Mouse (Mus musculus): ENCODE data around the gene Shroom3. TPM values are rescaled to one million over a fixed set of nuclear protein-coding genes. Genes with fewer than 3 reads are reported as not detected.

Gene Shroom3
- polyA plus RNA-seq, 1 experiment from 2014 or later = 8.3 TPM

- no peak overlapping the region for H3K4me3 ChIP-seq (ENCODE audit: low read depth, low read length)
- no peak overlapping the region for H3K9ac ChIP-seq (replicated peaks; ENCODE audit: low read depth, low read length)
- no peak overlapping the region for H3K27ac ChIP-seq (ENCODE audit: low read length)
- WGBS = 61% methylated on average over 1 of the region's 1 CpGs
- no peak overlapping the region for H3K4me2 ChIP-seq (replicated peaks; ENCODE audit: low read depth, low read length)
- H3K27me3 ChIP-seq (ENCODE audit: control insufficient read depth, insufficient read depth, low read length) = no peaks in the 10 kb centered on the region
- no peaks in the 10 kb centered on the region for H3K4me1 ChIP-seq (ENCODE audit: control insufficient read depth, insufficient read depth, low read length)
- H3K36me3 ChIP-seq (ENCODE audit: control insufficient read depth, insufficient read depth, low read length) = no peaks in the 10 kb centered on the region
- ATAC-seq (ENCODE audit: insufficient number of reproducible peaks, insufficient read depth, low FRiP score, low read depth) = no peak
- H3K9me3 ChIP-seq (ENCODE audit: control insufficient read depth, low read depth, low read length) = no peaks in the 10 kb centered on the region
Observed at GRCm38 (mm10) chr5:92830391-92830790, 147.2 kb downstream of the Shroom3 start.

GRCm38 (mm10) chr5:92834513-92834912 lies 151.3 kb downstream of the Shroom3 start:
- Histone ChIP-seq H3K9me3 (ENCODE audit: control insufficient read depth, low read depth, low read length) (no peaks in the 10 kb centered on the region), H3K9ac (replicated peaks; ENCODE audit: low read depth, low read length) (no peak overlapping the region), H3K27ac (ENCODE audit: low read length) (peak overlapping the region; percentile 18; the same call in 1 of the 2 replicates), H3K36me3 (ENCODE audit: control insufficient read depth, insufficient read depth, low read length) (no peaks in the 10 kb centered on the region), H3K4me2 (replicated peaks; ENCODE audit: low read depth, low read length) (no peak overlapping the region), H3K4me1 (ENCODE audit: control insufficient read depth, insufficient read depth, low read length) (no peaks in the 10 kb centered on the region), H3K4me3 (ENCODE audit: low read depth, low read length) (no peak overlapping the region), H3K27me3 (ENCODE audit: control insufficient read depth, insufficient read depth, low read length) (no peaks in the 10 kb centered on the region)
- no peak for ATAC-seq (ENCODE audit: insufficient number of reproducible peaks, insufficient read depth, low FRiP score, low read depth)
- WGBS = 36% methylated on average over 7 of the region's 7 CpGs

- Histone ChIP-seq H3K4me3 (ENCODE audit: low read depth, low read length) (no peak overlapping the region), H3K36me3 (ENCODE audit: control insufficient read depth, insufficient read depth, low read length) (no peaks in the 10 kb centered on the region), H3K27me3 (ENCODE audit: control insufficient read depth, insufficient read depth, low read length) (no peaks in the 10 kb centered on the region), H3K9ac (replicated peaks; ENCODE audit: low read depth, low read length) (no peak overlapping the region), H3K4me1 (ENCODE audit: control insufficient read depth, insufficient read depth, low read length) (peaks cover 7% of the 10 kb centered on the region; the same call in 1 of the 2 replicates), H3K4me2 (replicated peaks; ENCODE audit: low read depth, low read length) (no peak overlapping the region), H3K9me3 (ENCODE audit: control insufficient read depth, low read depth, low read length) (no peaks in the 10 kb centered on the region), H3K27ac (ENCODE audit: low read length) (no peak overlapping the region)
- WGBS = 73% methylated on average over 4 of the region's 4 CpGs
- no peak for ATAC-seq (ENCODE audit: insufficient number of reproducible peaks, insufficient read depth, low FRiP score, low read depth)
Observed at GRCm38 (mm10) chr5:92837311-92837710, 154.1 kb downstream of the Shroom3 start.

- no peaks in the 10 kb centered on the region for H3K27me3 ChIP-seq (ENCODE audit: control insufficient read depth, insufficient read depth, low read length)
- no peak for ATAC-seq (ENCODE audit: insufficient number of reproducible peaks, insufficient read depth, low FRiP score, low read depth)
- H3K27ac ChIP-seq (ENCODE audit: low read length) = no peak overlapping the region
- H3K9ac ChIP-seq (replicated peaks; ENCODE audit: low read depth, low read length) = no peak overlapping the region
- WGBS = 79% methylated on average over 9 of the region's 9 CpGs
- peaks cover 10% of the 10 kb centered on the region; the same call in 1 of the 2 replicates for H3K4me1 ChIP-seq (ENCODE audit: control insufficient read depth, insufficient read depth, low read length)
- no peaks in the 10 kb centered on the region for H3K36me3 ChIP-seq (ENCODE audit: control insufficient read depth, insufficient read depth, low read length)
- no peak overlapping the region for H3K4me2 ChIP-seq (replicated peaks; ENCODE audit: low read depth, low read length)
- no peak overlapping the region for H3K4me3 ChIP-seq (ENCODE audit: low read depth, low read length)
- H3K9me3 ChIP-seq (ENCODE audit: control insufficient read depth, low read depth, low read length) = no peaks in the 10 kb centered on the region
Observed at GRCm38 (mm10) chr5:92838351-92838784, 155.1 kb downstream of the Shroom3 start.

GRCm38 (mm10) chr5:92839314-92839713 lies 156.1 kb downstream of the Shroom3 start:
- Histone ChIP-seq H3K27ac (ENCODE audit: low read length) (no peak overlapping the region), H3K4me2 (replicated peaks; ENCODE audit: low read depth, low read length) (no peak overlapping the region), H3K4me3 (ENCODE audit: low read depth, low read length) (no peak overlapping the region), H3K27me3 (ENCODE audit: control insufficient read depth, insufficient read depth, low read length) (no peaks in the 10 kb centered on the region), H3K36me3 (ENCODE audit: control insufficient read depth, insufficient read depth, low read length) (no peaks in the 10 kb centered on the region), H3K4me1 (ENCODE audit: control insufficient read depth, insufficient read depth, low read length) (peaks cover 10% of the 10 kb centered on the region; the same call in 1 of the 2 replicates), H3K9me3 (ENCODE audit: control insufficient read depth, low read depth, low read length) (no peaks in the 10 kb centered on the region), H3K9ac (replicated peaks; ENCODE audit: low read depth, low read length) (no peak overlapping the region)
- WGBS = 74% methylated on average over 4 of the region's 4 CpGs
- no peak for ATAC-seq (ENCODE audit: insufficient number of reproducible peaks, insufficient read depth, low FRiP score, low read depth)

GRCm38 (mm10) chr5:92841474-92841873 lies 158.2 kb downstream of the Shroom3 start:
- peak overlapping the region; percentile 62; the same call in 1 of the 2 replicates for H3K27ac ChIP-seq (ENCODE audit: low read length)
- peak; percentile 59; the same call in 1 of the 2 replicates for ATAC-seq (ENCODE audit: insufficient number of reproducible peaks, insufficient read depth, low FRiP score, low read depth)
- H3K27me3 ChIP-seq (ENCODE audit: control insufficient read depth, insufficient read depth, low read length) = no peaks in the 10 kb centered on the region

GRCm38 (mm10) chr5:92842417-92842816 lies 159.2 kb downstream of the Shroom3 start:
- Histone ChIP-seq H3K4me3 (ENCODE audit: low read depth, low read length) (no peak overlapping the region), H3K4me2 (replicated peaks; ENCODE audit: low read depth, low read length) (no peak overlapping the region), H3K9me3 (ENCODE audit: control insufficient read depth, low read depth, low read length) (no peaks in the 10 kb centered on the region), H3K4me1 (ENCODE audit: control insufficient read depth, insufficient read depth, low read length) (peaks cover 10% of the 10 kb centered on the region; the same call in 1 of the 2 replicates), H3K27ac (ENCODE audit: low read length) (no peak overlapping the region), H3K36me3 (ENCODE audit: control insufficient read depth, insufficient read depth, low read length) (no peaks in the 10 kb centered on the region), H3K9ac (replicated peaks; ENCODE audit: low read depth, low read length) (no peak overlapping the region), H3K27me3 (ENCODE audit: control insufficient read depth, insufficient read depth, low read length) (no peaks in the 10 kb centered on the region)
- ATAC-seq (ENCODE audit: insufficient number of reproducible peaks, insufficient read depth, low FRiP score, low read depth) = no peak
- WGBS = 21% methylated on average over 8 of the region's 8 CpGs

More at GRCm38 (mm10) chr5:92841474-92841873, 158.2 kb downstream of the Shroom3 start:
- Histone ChIP-seq H3K9ac (replicated peaks; ENCODE audit: low read depth, low read length) (no peak overlapping the region), H3K4me2 (replicated peaks; ENCODE audit: low read depth, low read length) (no peak overlapping the region), H3K4me1 (ENCODE audit: control insufficient read depth, insufficient read depth, low read length) (peaks cover 10% of the 10 kb centered on the region; the same call in 1 of the 2 replicates), H3K9me3 (ENCODE audit: control insufficient read depth, low read depth, low read length) (no peaks in the 10 kb centered on the region), H3K36me3 (ENCODE audit: control insufficient read depth, insufficient read depth, low read length) (no peaks in the 10 kb centered on the region), H3K4me3 (ENCODE audit: low read depth, low read length) (no peak overlapping the region)
- WGBS = 23% methylated on average over 5 of the region's 5 CpGs

GRCm38 (mm10) chr5:92842881-92843280 lies 159.6 kb downstream of the Shroom3 start:
- H3K4me3 ChIP-seq (ENCODE audit: low read depth, low read length) = no peak overlapping the region
- peaks cover 10% of the 10 kb centered on the region; the same call in 1 of the 2 replicates for H3K4me1 ChIP-seq (ENCODE audit: control insufficient read depth, insufficient read depth, low read length)
- no peak overlapping the region for H3K9ac ChIP-seq (replicated peaks; ENCODE audit: low read depth, low read length)
- no peak for ATAC-seq (ENCODE audit: insufficient number of reproducible peaks, insufficient read depth, low FRiP score, low read depth)
- H3K27me3 ChIP-seq (ENCODE audit: control insufficient read depth, insufficient read depth, low read length) = no peaks in the 10 kb centered on the region
- H3K4me2 ChIP-seq (replicated peaks; ENCODE audit: low read depth, low read length) = no peak overlapping the region
- H3K9me3 ChIP-seq (ENCODE audit: control insufficient read depth, low read depth, low read length) = no peaks in the 10 kb centered on the region
- no peak overlapping the region; the same call in 1 of the 2 replicates for H3K27ac ChIP-seq (ENCODE audit: low read length)
- 49% methylated on average over 3 of the region's 3 CpGs for WGBS
- H3K36me3 ChIP-seq (ENCODE audit: control insufficient read depth, insufficient read depth, low read length) = no peaks in the 10 kb centered on the region

Measured in stomach, embryonic 14.5 days (tissue).